Mouse (Mus musculus) C2C12 (cell line): Measurements from ENCODE around the gene Psmd13. TPM values are rescaled to one million over a fixed set of nuclear protein-coding genes. Genes with fewer than 3 reads are reported as not detected.

Source experiments
- H3K27me3 ChIP-seq: one replicate; pipeline ENCODE4 v1.6.1; 2011; ENCODE audit not compliant: control insufficient read depth, insufficient read depth, insufficient read length
- H3K36me3 ChIP-seq: one replicate; pipeline ENCODE4 v1.6.1; 2011; ENCODE audit not compliant: control insufficient read depth, insufficient read depth
- H3K4me3 ChIP-seq: one replicate; pipeline ENCODE4 v1.5.1; 2011; ENCODE audit warnings: mild to moderate bottlenecking, control low read depth; ENCODE audit not compliant: poor library complexity, insufficient read depth, severe bottlenecking
- H3K79me2 ChIP-seq: one replicate; pipeline ENCODE4 v1.6.1; 2011; ENCODE audit not compliant: control insufficient read depth, insufficient read depth
- H3K79me3 ChIP-seq: one replicate; pipeline ENCODE4 v1.6.1; 2011; ENCODE audit warnings: low read depth, control low read depth
- H3ac ChIP-seq: one replicate; pipeline ENCODE3; 2011; ENCODE audit warnings: low read depth; ENCODE audit not compliant: control insufficient read depth, insufficient read length
- CEBPB ChIP-seq: IDR thresholded peaks from one replicate; pipeline ENCODE4 v1.6.1; 2011; ENCODE audit warnings: low read depth, mild to moderate bottlenecking, control low read depth, moderate library complexity
- CTCF ChIP-seq: IDR thresholded peaks from one replicate; pipeline ENCODE4 v1.5.1; 2011; ENCODE audit not compliant: control insufficient read depth, insufficient read depth, insufficient read length
- FOSL1 ChIP-seq: IDR thresholded peaks from one replicate; pipeline ENCODE4 v1.8.0; 2011; ENCODE audit warnings: mild to moderate bottlenecking, low read length; ENCODE audit not compliant: poor library complexity, insufficient read depth, severe bottlenecking
- MAX ChIP-seq: IDR thresholded peaks from one replicate; pipeline ENCODE4 v1.6.1; 2011; ENCODE audit warnings: mild to moderate bottlenecking, control low read depth
- MYOD1 ChIP-seq: IDR thresholded peaks from one replicate; pipeline ENCODE4 v1.6.1; 2011; ENCODE audit warnings: low read depth; ENCODE audit not compliant: control insufficient read depth, insufficient read length
- MYOG ChIP-seq: IDR thresholded peaks from one replicate; pipeline ENCODE4 v1.6.1; 2011; ENCODE audit not compliant: control insufficient read depth, insufficient read length; ENCODE audit errors: extremely low read depth
- USF1 ChIP-seq: IDR thresholded peaks from one replicate; pipeline ENCODE4 v1.6.1; 2011; ENCODE audit warnings: low read depth, mild to moderate bottlenecking, control low read depth, moderate library complexity
- polyA plus RNA-seq: library from polyadenylated mRNA; unstranded; fragments of >200 nt; fragmentation: generic; extraction: Trizol; gene quantifications from one replicate; pipeline ENCODE4 v1.2.1, GENCODE M21; 2012; ENCODE audit warnings: missing spikeins

The Psmd13 gene
- polyA plus RNA-seq, 1 experiment = 211 TPM

GRCm38 (mm10) chr7:140839556-140839955 lies 42.2 kb upstream of the Psmd13 start:
- H3K79me3 ChIP-seq = no peaks in the 10 kb centered on the region
- H3K36me3 ChIP-seq = no peaks in the 10 kb centered on the region
- H3K79me2 ChIP-seq = no peaks in the 10 kb centered on the region
- no peak overlapping the region for H3K4me3 ChIP-seq
- H3ac ChIP-seq = no peak overlapping the region
- peaks cover 6% of the 10 kb centered on the region for H3K27me3 ChIP-seq
- TF ChIP-seq USF1 (no peak), MAX (no peak), MYOD1 (no peak), CEBPB (no peak), CTCF (no peak), FOSL1 (no peak), MYOG (no peak)

DNA sequence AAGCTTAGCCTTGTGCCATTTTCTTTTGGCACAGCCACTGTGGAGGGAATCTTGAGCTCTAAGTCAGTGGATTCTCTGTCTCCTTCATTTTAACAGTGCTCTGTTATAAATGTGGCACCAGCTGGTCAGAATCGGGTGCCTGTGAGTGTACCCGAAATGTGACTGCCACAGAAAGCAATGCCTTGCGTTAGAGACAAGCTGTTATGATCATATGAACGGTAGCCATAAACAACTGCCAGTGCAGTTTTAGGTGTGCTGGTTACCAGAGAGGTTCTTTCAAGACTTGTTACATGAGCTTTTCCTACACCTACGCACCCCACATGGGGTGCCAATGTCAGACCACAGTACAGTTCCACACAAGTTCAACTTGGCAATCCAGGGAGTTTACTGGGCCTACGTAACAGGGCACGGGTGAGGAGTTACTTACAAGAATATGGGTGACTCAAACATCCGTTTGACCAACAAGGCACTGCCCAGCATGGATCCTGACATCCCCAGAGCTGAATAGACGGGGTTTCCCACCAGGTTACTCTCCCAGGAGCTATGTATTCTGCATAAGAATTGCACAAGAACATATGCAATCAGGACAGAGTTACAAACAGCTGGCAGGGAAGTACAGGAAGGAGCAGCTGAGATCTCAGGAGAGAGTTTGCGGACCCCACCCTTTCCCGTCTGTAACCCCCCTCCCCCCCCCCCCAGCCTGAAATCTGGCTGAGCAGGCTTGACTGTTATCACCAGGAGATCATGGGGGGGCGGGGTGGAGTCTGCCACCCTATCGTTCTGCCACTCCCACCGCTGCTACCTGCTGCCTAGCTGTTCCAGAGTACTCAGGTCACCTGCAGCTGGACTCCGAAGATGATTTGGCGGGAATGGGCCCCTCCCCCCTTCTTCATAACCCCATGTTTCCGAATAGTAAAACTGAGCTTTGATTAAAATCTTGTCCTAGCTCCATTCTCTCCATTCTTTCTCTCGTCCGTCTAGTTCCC lies 40.7 kb upstream of the Psmd13 start:
- H3K4me3 ChIP-seq = no peak overlapping the region
- no peaks in the 10 kb centered on the region for H3K36me3 ChIP-seq
- TF ChIP-seq MAX (no peak), CEBPB (peak; percentile 1)
- no peak overlapping the region for H3ac ChIP-seq
- H3K79me2 ChIP-seq = no peaks in the 10 kb centered on the region
- H3K79me3 ChIP-seq = no peaks in the 10 kb centered on the region
- H3K27me3 ChIP-seq = peaks cover 7% of the 10 kb centered on the region

DNA sequence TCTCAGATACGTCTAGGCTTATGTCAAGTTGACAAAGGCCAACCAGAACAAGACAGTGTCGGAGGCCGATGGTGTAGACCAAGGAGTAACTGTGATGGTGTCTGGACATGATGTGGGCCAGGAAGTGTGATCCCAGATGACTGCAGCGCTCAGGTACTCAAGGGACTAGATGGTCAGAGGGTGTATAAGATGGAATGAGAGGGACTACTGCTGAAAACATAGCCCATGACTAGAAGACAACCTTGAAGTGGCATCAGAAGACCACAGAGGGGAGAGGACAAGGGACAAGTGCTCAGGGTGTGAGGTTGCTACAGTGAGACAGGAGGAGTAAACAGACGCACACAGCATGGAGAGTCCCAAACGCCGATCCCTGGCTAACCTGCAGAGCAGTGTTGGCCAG lies 38.0 kb upstream of the Psmd13 start:
- Histone ChIP-seq H3K27me3 (peaks cover 12% of the 10 kb centered on the region), H3K36me3 (no peaks in the 10 kb centered on the region), H3K79me2 (no peaks in the 10 kb centered on the region), H3K79me3 (no peaks in the 10 kb centered on the region), H3K4me3 (no peak overlapping the region), H3ac (no peak overlapping the region)
- TF ChIP-seq MYOG = no peak
- TF ChIP-seq MAX = no peak
- TF ChIP-seq FOSL1 = no peak
- TF ChIP-seq CTCF = no peak
- no peak for TF ChIP-seq CEBPB
- no peak for TF ChIP-seq MYOD1
- TF ChIP-seq USF1 = no peak

DNA sequence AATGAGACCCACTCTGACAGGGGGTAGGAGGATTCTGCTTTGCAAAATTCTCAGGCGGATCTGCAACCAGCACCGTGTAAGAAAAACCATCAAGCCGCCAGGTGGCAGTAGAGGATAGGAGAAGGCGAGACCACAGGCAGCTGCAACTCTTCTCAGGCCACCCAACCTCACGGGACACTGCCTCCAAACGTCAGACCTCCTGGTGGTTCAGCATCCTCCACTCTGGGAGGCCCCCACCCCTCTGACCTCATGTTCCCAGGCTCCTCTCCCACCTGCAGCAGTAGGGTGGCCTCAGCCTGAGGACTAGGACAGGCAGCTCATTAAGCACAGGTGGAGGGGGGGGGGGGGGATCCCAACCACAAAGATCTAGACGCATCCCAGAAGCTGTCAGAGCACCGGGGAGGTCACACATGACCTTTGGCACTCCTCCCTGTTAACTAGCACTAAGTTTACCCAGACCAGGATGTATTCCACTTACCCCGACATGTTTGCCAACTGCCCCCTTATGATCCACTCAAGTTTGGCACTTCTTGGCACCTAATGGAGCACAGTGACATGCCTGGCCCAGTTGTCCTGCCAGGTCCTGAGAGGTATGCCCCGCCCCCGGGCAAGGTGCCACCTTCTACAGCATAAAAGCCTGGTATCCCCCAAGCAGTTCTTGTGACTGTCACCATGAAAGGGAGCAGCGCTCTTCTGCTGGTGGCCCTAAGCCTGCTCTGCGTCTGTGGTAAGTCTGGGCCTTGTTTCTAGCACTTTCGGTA lies 36.7 kb upstream of the Psmd13 start, which contains the start of gene Scgb1c1:
Gene Scgb1c1 (plus strand): TSS at position 643 of the 761 bp plus-strand sequence.
- H3ac ChIP-seq = no peak within 1 kb of the TSS
- no peaks in the 10 kb centered on the region for H3K79me3 ChIP-seq
- H3K27me3 ChIP-seq = peaks cover 12% of the 10 kb centered on the region
- H3K4me3 ChIP-seq = no peak within 1 kb of the TSS
- no peaks in the 10 kb centered on the region for H3K36me3 ChIP-seq
- TF ChIP-seq CTCF (peak; percentile 87), MYOD1 (peak; percentile 13), CEBPB (no peak)
- H3K79me2 ChIP-seq = no peaks in the 10 kb centered on the region

GRCm38 (mm10) chr7:140845683-140846082 lies 36.1 kb upstream of the Psmd13 start:
- H3K27me3 ChIP-seq = peaks cover 12% of the 10 kb centered on the region
- no peaks in the 10 kb centered on the region for H3K79me3 ChIP-seq
- no peaks in the 10 kb centered on the region for H3K79me2 ChIP-seq
- H3K36me3 ChIP-seq = no peaks in the 10 kb centered on the region
- no peak for TF ChIP-seq FOSL1
- no peak for TF ChIP-seq MAX
- TF ChIP-seq CTCF = no peak
- TF ChIP-seq CEBPB = no peak
- no peak for TF ChIP-seq MYOG
- TF ChIP-seq MYOD1 = no peak
- TF ChIP-seq USF1 = no peak
- no peak overlapping the region for H3ac ChIP-seq
- H3K4me3 ChIP-seq = no peak overlapping the region

DNA sequence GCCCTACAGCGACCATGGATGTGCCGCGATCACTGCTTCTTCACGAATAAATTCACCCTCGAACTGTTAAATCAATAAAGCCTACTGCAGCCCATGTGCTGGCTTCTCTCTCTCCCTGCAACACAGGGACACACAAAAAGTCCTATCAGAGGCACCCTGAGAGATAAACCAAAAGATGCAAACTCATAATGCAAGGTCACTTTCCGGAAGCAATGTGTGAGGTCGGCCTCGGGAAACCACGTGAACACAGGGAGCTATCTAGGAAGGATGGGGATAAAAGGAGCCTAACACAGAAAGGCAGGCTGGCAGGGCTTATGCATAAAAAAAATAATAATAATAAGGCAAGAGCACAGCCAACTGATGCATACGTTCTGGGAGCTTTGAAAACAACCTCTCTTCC lies 35.1 kb upstream of the Psmd13 start:
- peaks cover 12% of the 10 kb centered on the region for H3K27me3 ChIP-seq
- no peaks in the 10 kb centered on the region for H3K79me3 ChIP-seq
- H3ac ChIP-seq = no peak overlapping the region
- H3K79me2 ChIP-seq = no peaks in the 10 kb centered on the region
- no peak overlapping the region for H3K4me3 ChIP-seq
- no peaks in the 10 kb centered on the region for H3K36me3 ChIP-seq
- TF ChIP-seq FOSL1 = no peak
- TF ChIP-seq MYOG = no peak
- no peak for TF ChIP-seq USF1
- no peak for TF ChIP-seq CTCF
- no peak for TF ChIP-seq CEBPB
- TF ChIP-seq MYOD1 = no peak
- TF ChIP-seq MAX = no peak
